Mouse (Mus musculus): Measurements from ENCODE around the gene Ptprm.

Gene Ptprm

GRCm38 (mm10) chr17:67354451-67355011 lies at the start of gene Ptprm:
Ptprm (minus strand) TSS chr17:67354457.
- no peak for DNase-seq (ENCODE audit: low spot score)

DNA sequence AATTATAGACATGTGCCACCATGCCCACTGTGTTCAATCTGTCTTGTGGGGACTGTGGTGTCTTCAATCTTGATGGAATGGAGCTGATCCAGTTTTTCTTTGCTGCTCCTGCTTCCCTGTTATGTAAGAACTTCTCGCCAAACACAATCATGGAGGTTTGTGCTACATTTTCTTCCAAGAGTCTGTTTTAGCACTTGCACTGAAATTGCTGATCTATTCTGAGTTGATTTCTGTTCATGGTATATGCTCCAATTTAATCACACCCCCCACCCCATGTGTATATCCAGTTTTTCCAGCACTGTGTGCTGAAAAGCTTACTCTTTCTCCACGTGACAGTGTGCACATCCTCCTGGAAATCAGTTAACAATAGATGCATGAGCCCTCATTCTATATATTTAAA lies 41.9 kb upstream of the Ptprm start:
- no peak for DNase-seq (ENCODE audit: low spot score)

GRCm38 (mm10) chr17:67390851-67391250 lies 36.6 kb upstream of the Ptprm start:
- no peak for DNase-seq (ENCODE audit: low spot score)

DNA sequence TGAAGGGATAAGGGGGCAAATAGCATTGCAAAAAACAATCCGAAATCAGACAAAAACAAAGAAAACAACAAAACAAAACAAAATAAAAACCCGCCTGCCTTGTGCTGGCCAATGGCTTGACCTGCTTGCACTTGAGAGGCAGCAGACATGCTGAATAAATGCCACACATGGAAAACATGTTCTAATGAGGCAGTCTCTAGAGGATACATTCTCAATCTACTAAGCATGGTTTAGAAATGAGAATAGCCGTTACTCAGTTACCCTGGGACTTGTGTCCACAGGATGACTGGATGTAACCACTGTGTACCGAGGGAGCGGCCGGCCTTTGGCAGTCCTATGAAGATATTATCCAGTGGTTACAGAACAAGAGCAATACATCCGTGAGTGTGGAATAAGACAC lies 33.9 kb upstream of the Ptprm start:
- no peak for DNase-seq (ENCODE audit: low spot score)

DNA sequence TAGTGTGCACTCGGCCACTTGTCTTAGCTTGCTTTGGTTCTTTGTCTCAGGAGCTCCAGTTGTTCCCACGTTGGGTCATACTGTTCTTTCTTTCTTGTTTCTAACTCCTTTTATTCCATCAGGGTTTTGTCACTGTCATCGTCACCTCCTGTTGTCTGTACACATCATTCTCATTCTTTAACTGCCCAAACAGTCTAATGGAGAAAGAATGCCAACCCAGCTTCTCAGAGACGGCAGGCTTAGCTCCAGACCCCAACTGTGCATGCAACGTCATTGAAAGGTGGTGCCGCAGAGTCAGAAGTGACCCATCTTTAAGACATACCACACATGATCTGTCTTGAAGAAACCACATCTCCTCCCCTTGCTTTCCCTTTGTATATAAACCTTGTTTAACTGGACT lies 31.0 kb upstream of the Ptprm start:
- DNase-seq (ENCODE audit: low spot score): no peak

GRCm38 (mm10) chr17:67383635-67384034 lies 29.4 kb upstream of the Ptprm start:
- DNase-seq (ENCODE audit: low spot score): no peak

- no peak for DNase-seq (ENCODE audit: low spot score)
These were observed 27.4 kb upstream of the Ptprm start for GRCm38 (mm10) chr17:67381618-67382017.

DNA sequence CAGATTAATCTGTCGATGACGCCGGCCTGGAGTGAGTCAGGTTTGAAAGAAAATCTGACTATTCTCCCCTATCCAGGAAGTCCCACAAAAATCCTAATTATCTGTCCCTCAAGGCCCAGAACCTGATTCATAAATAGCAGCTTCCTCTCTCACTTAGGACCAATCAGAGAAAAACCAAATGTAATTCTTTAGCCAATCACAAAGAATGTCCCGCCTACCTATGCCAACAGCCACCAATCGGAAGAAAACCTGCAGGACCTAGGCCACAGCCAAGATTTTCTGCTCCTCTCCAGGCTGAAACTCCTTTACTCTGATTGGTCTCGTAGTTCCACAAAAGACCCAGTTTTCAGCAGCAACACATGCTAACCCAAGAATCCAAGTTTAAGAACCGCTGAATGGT lies 13.6 kb upstream of the Ptprm start:
- no peak for DNase-seq (ENCODE audit: low spot score)

- no peak for DNase-seq (ENCODE audit: low spot score)
These were observed 10.2 kb upstream of the Ptprm start for GRCm38 (mm10) chr17:67364491-67364890.

- no peak for DNase-seq (ENCODE audit: low spot score)
These were observed 9.3 kb upstream of the Ptprm start for GRCm38 (mm10) chr17:67363377-67364070.

- DNase-seq (ENCODE audit: low spot score): no peak
These were observed 7.9 kb upstream of the Ptprm start for GRCm38 (mm10) chr17:67362131-67362530.

GRCm38 (mm10) chr17:67360606-67361005 lies 6.3 kb upstream of the Ptprm start:
- no peak for DNase-seq (ENCODE audit: low spot score)

DNA sequence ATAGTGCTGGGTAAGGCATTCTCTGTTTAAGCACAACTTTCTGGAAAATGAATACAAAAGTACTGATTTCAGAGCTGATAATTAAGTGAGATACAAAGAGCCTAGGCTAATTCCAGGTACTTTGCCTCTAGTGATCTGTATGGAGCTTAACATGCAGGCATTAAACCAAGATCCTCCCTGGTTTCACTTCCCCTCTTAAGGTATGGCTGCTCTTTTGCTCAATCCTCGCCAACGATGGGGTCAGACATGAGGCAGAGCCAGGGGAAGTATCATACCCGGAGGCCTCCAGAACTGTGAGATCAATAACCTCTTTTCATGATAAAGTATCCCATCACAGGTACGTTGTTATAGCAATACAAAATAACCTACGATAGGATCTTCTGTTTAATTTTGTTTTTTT lies 5.3 kb upstream of the Ptprm start:
- no peak for DNase-seq (ENCODE audit: low spot score)

- no peak for DNase-seq (ENCODE audit: low spot score)
These were observed 4.3 kb upstream of the Ptprm start for GRCm38 (mm10) chr17:67358541-67358940.

DNA sequence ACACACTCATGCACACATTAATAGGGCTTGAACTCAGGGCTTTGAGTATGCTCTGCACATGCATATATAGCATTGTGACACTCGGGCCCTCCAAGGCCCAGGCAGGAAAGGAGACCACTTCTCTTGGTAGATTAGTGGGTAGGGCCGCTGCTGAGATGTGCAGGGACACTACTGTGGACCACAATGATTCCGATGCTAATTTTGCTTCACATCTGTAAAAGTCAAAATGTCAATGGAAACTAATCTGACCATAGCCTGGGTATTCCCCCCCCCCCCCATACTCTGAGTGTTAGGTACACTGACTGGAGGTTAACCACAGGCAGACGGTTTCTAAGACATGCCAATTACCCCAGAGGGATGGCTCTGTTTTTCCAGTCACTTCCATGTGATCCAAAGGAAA lies 2.9 kb upstream of the Ptprm start:
- no peak for DNase-seq (ENCODE audit: low spot score)

DNA sequence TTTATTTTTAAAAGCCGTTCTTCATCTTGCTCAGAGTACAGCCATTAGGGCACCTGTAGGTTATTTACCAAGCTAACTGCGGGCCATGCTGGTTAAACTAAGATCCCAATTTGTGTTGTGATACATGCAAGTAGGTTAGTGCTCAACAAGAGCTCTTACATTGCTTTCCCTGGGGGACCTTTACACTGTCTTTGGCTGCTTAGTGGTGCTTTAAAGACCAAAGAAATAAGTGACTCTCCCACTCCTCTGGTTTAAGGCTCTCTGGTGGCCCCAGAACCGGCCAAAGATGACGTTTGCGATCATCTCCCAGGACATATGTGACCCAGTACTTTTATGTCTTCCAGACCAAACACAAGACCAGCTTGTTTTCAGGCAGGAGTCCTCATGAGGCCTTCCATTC lies 994 bp upstream of the Ptprm start:
- no peak for DNase-seq (ENCODE audit: low spot score)

- DNase-seq (ENCODE audit: low spot score): no peak
These were observed 334 bp downstream of the Ptprm start for GRCm38 (mm10) chr17:67353796-67354450.

DNA sequence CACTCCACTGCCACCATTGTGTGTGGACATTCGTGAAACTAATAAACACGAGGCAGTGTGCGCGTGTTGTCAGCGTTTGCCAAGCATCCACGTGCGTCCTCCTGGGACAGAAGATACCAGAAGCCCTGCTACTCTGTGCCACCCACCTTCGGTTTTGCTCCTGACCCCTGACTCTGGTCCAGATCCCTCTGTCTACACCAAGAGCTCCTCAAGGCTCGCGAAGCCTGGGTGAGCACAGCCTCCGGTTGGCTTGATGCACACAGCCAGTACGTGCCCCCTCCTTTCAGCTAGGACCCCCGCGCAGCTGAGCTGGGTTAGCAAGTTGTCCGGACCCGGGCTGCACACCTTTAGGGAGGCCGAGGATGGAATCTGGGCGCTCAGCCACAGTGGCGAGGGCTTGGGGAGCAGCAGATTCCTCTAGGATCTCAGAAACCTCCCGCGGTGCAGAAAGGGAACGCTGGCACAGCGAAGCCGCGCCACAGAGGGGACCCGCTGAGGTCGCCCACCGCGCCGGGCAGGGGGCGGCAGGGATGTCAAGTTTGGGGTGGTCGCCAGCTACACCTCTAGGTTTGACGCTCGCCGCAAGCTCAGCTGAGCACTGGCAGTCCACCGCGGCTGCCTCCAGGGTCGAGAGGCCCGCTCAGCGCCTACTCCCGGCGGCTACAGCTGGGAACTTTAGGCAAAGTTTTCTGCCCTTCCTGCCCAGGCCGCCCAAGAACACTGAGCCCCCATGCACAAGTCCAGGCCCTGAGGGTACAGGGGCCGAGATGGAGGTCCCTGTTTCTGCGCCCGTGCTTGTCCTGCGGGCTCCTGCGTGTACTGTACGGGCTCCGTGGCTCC lies 1.1 kb downstream of the Ptprm start:
- no peak for DNase-seq (ENCODE audit: low spot score)

DNA sequence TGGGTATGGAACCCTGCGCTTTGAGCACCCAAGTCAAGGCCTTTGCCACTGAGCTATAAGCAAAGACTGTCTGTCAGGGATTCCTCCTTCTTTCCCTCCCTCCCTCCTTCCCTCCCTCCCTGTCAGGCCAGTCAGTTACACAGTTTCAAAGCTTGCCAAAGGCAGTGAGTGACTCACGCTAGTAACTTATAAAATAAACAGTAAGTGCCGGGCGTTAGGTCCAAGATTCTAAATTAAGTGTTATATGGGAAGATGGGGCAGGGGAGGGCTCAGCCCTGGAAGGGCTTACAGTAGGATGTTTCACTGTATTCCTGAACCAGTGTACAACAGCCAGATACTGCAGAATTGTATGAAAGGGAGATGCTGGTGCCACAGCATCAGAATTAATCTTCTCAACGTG lies 2.8 kb downstream of the Ptprm start:
- peak; percentile 40 for DNase-seq (ENCODE audit: low spot score)

DNA sequence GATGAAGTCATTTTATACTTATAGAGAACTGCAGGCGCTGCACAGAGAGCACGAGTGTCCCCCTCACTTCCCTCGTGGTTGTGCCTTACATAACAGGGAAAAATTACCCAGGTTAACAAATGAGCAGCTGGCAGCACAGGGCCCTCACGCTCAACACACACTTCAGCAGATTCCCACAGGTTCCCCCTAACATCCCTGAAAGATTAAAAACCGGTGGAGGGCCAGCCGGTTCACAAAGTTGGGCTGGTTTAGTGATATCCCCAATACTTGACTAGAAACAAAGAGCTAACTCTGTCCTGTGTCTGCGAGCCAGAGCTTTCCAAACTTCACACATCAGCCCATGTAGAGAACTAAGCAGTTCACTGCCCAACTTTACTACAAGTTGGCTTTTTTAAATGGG lies 3.7 kb downstream of the Ptprm start:
- DNase-seq (ENCODE audit: low spot score): peak; percentile 49

- DNase-seq (ENCODE audit: low spot score): no peak
These were observed 4.7 kb downstream of the Ptprm start for GRCm38 (mm10) chr17:67349594-67349993.

GRCm38 (mm10) chr17:67346921-67347320 lies 7.3 kb downstream of the Ptprm start:
- no peak for DNase-seq (ENCODE audit: low spot score)

DNA sequence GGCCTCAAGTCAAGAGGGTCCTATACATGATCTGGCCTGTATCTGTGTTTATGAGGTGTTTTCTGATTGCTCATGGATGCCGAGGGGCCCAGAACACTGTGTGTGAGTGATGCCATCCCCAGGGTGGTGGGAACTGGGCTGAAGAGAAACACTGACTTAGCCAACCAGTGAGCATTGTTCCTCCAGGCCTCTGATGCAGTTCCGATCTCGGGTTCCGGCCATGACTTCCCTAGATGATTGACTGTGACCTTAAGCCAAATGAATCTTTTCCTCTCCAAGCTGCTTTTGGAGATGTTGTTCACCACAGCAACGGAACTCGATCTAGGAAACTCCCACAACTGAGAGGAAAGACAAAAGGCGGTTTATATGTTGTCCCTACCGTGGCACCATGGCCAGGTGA lies 9.1 kb downstream of the Ptprm start:
- DNase-seq (ENCODE audit: low spot score): no peak

Data from adipocyte (in vitro differentiated cells).